Mouse (Mus musculus) central nervous system, embryonic 11.5 days (tissue): ENCODE results near the gene Accsl. TPM values are rescaled to one million over a fixed set of nuclear protein-coding genes. Genes with fewer than 3 reads are reported as not detected.

ENCODE experiments used
- polyA plus RNA-seq: library from polyadenylated mRNA; depleted of rRNA; stranded (reverse); fragments of >200 nt; gene quantifications from 2 replicates; pipeline ENCODE4 v1.2.3, GENCODE M21; 2012; rRNA removed

Gene Accsl
- 0.11 TPM in 1 of 2 replicates, not detected in the other for polyA plus RNA-seq

GRCm38 (mm10) chr2:93869107-93869600 lies at the start of gene Accsl:
TSS of gene Accsl (minus strand) at chr2:93869157.

GRCm38 (mm10) chr2:93849505-93850089 lies 19.4 kb downstream of the Accsl start, which contains the start of gene Accs:
TSS of gene Accs (minus strand) at chr2:93849943.

GRCm38 (mm10) chr2:93822045-93822749 lies 46.8 kb downstream of the Accsl start, which contains the start of gene Ext2:
TSS of gene Ext2 (minus strand) at chr2:93822568.

Other genes with a start within 250 kb of the Accsl start
- gene Alx4, start 226.8 kb downstream of the Accsl start, polyA plus RNA-seq: 15.4 and 15.7 TPM in 2 replicates
- gene Ext2, start 46.6 kb downstream of the Accsl start, polyA plus RNA-seq: 29.0 and 40.0 TPM in 2 replicates
- 25.8 and 28.3 TPM in 2 replicates for gene Accs, start 19.2 kb downstream of the Accsl start, polyA plus RNA-seq
- gene Gm13889, start 88.0 kb upstream of the Accsl start, polyA plus RNA-seq: 7.5 and 12.2 TPM in 2 replicates
- not detected in 2 replicates for gene Gm27027, start 127.2 kb upstream of the Accsl start, polyA plus RNA-seq
- 37.9 and 63.9 TPM in 2 replicates for gene Alkbh3, start 141.7 kb upstream of the Accsl start, polyA plus RNA-seq